Mouse (Mus musculus): ENCODE results near the gene Phlda2. TPM values are rescaled to one million over a fixed set of nuclear protein-coding genes. Genes with fewer than 3 reads are reported as not detected.

The Phlda2 gene
- total and polyA plus RNA-seq, 3 experiments, result 0.40 to 3.5 (median 0.55) TPM

GRCm38 (mm10) chr7:143503926-143504325, 976 bp upstream of the Phlda2 start:
- no peak for DNase-seq

- DNase-seq, result peak; percentile 66
Measured at GRCm38 (mm10) chr7:143501643-143502417, 1.1 kb downstream of the Phlda2 start.

GRCm38 (mm10) chr7:143500912-143501311, 2.0 kb downstream of the Phlda2 start:
- no peak for DNase-seq

GRCm38 (mm10) chr7:143498584-143498983, 4.4 kb downstream of the Phlda2 start:
- DNase-seq, result no peak

GRCm38 (mm10) chr7:143495104-143495961, 7.6 kb downstream of the Phlda2 start:
- DNase-seq, result no peak

- peak; percentile 33 for DNase-seq
Measured at GRCm38 (mm10) chr7:143493616-143494126, 9.3 kb downstream of the Phlda2 start.

- no peak for DNase-seq
Measured at GRCm38 (mm10) chr7:143489735-143490134, 13.2 kb downstream of the Phlda2 start.

GRCm38 (mm10) chr7:143482541-143482940, 20.4 kb downstream of the Phlda2 start:
- DNase-seq, result no peak

- DNase-seq, result no peak
Measured at GRCm38 (mm10) chr7:143481806-143482387, 21.1 kb downstream of the Phlda2 start.

GRCm38 (mm10) chr7:143480498-143480897, 22.5 kb downstream of the Phlda2 start:
- DNase-seq, result peak; percentile 68

- DNase-seq, result no peak
Measured at GRCm38 (mm10) chr7:143477800-143478199, 25.1 kb downstream of the Phlda2 start.

GRCm38 (mm10) chr7:143476702-143477335, 26.1 kb downstream of the Phlda2 start:
- DNase-seq, result no peak

- DNase-seq, result peak; percentile 73
Measured at GRCm38 (mm10) chr7:143475876-143476275, 27.1 kb downstream of the Phlda2 start.

GRCm38 (mm10) chr7:143474811-143475210, 28.1 kb downstream of the Phlda2 start:
- no peak for DNase-seq

- peak; percentile 31 for DNase-seq
Measured at GRCm38 (mm10) chr7:143473347-143474101, 29.4 kb downstream of the Phlda2 start, which contains the start of gene Slc22a18. TSS of gene Slc22a18 (plus strand) at chr7:143473736.

- DNase-seq, result peak; percentile 73
Measured at GRCm38 (mm10) chr7:143469946-143470345, 33.0 kb downstream of the Phlda2 start.

- no peak for DNase-seq
Measured at GRCm38 (mm10) chr7:143467714-143468113, 35.2 kb downstream of the Phlda2 start.

GRCm38 (mm10) chr7:143466099-143466677, 36.8 kb downstream of the Phlda2 start:
- peak; percentile 79 for DNase-seq

- peak; percentile 77 for DNase-seq
Measured at GRCm38 (mm10) chr7:143464811-143465560, 38.0 kb downstream of the Phlda2 start.
